13 mouse cellular contexts compared by ENCODE assay signal in the genomic region with DNA sequence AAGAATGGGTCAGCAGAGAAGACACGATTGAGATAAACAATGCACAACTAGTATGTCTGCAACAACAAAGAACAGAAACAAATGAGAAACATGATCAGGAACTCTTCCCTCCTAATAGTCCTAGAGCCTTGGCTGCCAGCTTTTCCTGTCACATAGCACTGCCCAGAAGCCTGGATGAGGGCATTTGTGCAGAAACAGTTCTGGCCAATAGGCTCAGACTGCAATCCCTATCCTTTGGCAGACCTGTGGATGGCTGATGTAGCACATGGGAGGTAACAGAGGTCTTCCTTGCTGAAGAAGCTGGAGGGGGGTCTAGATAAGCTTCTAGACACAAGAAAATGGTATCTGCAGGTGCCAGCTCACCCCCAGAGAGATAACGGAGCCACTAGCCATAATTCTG.
"Had no signal": no experiment of that assay in that cellular context is flagged by ENCODE, and none has a peak within 500 bp of the region (broad histone marks: within the 10 kb centered on the region; RNA-seq: fewer than 3 reads in every experiment).

No protein-coding gene starts in this region.

- ATAC-seq: lung, postnatal 0 days had no signal

- H3K4me3 ChIP-seq: left cerebral cortex, adult 2 months; limb, embryonic 10.5 days; liver, embryonic 15.5 days; megakaryocyte, embryonic 14.5 days had no signal

- H3K4me2 ChIP-seq: liver, embryonic 11.5 days; liver, embryonic 15.5 days; midbrain, embryonic 11.5 days had no signal

- H3K27me3 ChIP-seq: liver, embryonic 15.5 days; megakaryocyte, embryonic 14.5 days had no signal

- H3K27ac ChIP-seq: left cerebral cortex, adult 2 months; limb, embryonic 10.5 days; liver, embryonic 15.5 days had no signal

- H3K4me1 ChIP-seq: megakaryocyte, embryonic 14.5 days had no signal

- DNase-seq: kidney, postnatal 25 days; lung, adult 2 months; lung, postnatal 4 days; right cerebral cortex, adult 18-20 months; right cerebral cortex, postnatal 25 days; thymus, postnatal 36 days had no signal

- H3K9me3 ChIP-seq: limb, embryonic 10.5 days; liver, embryonic 15.5 days; megakaryocyte, embryonic 14.5 days had no signal

- H3K36me3 ChIP-seq: limb, embryonic 10.5 days; liver, embryonic 15.5 days had no signal

- H3K9ac ChIP-seq: liver, embryonic 15.5 days had no signal
